ENCODE assay signal across 8 mouse cellular contexts in the genomic region with DNA sequence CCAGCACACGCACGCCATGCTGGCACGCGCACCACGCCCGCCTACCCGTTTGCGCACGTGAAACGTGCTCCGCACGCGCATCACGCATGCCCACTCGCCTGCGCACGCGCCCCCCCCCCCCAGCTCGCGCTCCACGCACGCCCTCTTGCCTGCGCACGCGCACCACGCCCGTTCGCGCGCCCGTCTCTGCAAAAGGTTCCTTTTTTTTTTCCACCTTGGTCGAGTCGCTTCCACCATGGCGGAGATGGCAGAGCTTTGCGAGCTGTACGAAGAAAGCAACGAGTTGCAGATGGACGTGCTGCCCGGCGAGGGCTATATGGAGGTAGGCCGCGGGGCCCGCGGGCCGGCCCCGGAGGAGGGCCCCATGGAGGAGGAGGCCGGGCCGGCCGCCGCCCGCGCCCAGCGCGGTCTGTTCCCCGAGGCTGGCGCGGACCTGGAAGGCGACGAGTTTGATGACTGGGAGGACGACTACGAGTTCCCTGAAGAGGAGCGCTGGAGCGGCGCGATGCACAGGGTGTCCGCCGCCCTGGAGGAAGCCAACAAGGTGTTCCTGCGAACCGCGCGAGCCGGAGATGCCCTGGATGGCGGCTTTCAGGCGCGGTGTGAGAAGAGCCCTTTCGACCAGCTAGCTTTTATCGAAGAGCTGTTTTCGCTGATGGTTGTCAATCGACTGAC. TPM values are rescaled to one million over a fixed set of nuclear protein-coding genes. Genes with fewer than 3 reads are reported as not detected.
DNase-seq lines count a peak whose midpoint lies in the region; ATAC-seq and TF ChIP-seq lines count a peak whose summit lies in the region.

Gene Eid1 (plus strand): TSS at position 139 of the 675 bp plus-strand sequence.

- peak; percentile 56 for DNase-seq in c-Kit-negative CD71-positive TER-119-positive erythroid progenitor cells, embryonic 14.5 days (ENCODE audit: low read depth, low spot score)
- peak; percentile 92 for DNase-seq in forebrain, embryonic 11.5 days (ENCODE audit: low spot score)
- DNase-seq in kidney, postnatal 25 days = peak; percentile 84 to 92
- peak; percentile 89 for DNase-seq in stomach, postnatal 0 days (ENCODE audit: low spot score)

- H3K27ac ChIP-seq in forebrain, embryonic 11.5 days (ENCODE audit: low read depth, low read length) = peak within 1 kb of the TSS; percentile 78
- H3K27ac ChIP-seq in heart, embryonic 15.5 days = peak within 1 kb of the TSS; percentile 88
- peak within 1 kb of the TSS; percentile 87 for H3K27ac ChIP-seq in liver, embryonic 15.5 days (replicated peaks)
- peak within 1 kb of the TSS; percentile 86 for H3K27ac ChIP-seq in neural tube, embryonic 12.5 days
- peak within 1 kb of the TSS; percentile 83 for H3K27ac ChIP-seq in stomach, postnatal 0 days (replicated peaks)

- TF ChIP-seq CTCF in stomach, postnatal 0 days (IDR thresholded peaks at IDR 0.05; ENCODE audit: low read depth) = no peak

- peak within 1 kb of the TSS; percentile 75 for H3K4me3 ChIP-seq in forebrain, embryonic 11.5 days (ENCODE audit: low read depth, low read length)
- peak within 1 kb of the TSS; percentile 95 for H3K4me3 ChIP-seq in heart, embryonic 15.5 days
- H3K4me3 ChIP-seq in liver, embryonic 15.5 days (replicated peaks) = peak within 1 kb of the TSS; percentile 75
- H3K4me3 ChIP-seq in neural tube, embryonic 12.5 days = peak within 1 kb of the TSS; percentile 75
- H3K4me3 ChIP-seq in stomach, postnatal 0 days (ENCODE audit: low read depth, low read length) = peak within 1 kb of the TSS; percentile 86

- under 1% methylated on average over 65 of the region's 79 CpGs for WGBS in forebrain, embryonic 11.5 days
- WGBS in heart, embryonic 15.5 days = under 1% methylated on average over 61 of the region's 79 CpGs
- under 1% methylated on average over 70 of the region's 79 CpGs for WGBS in liver, embryonic 15.5 days (ENCODE audit: insufficient replicate concordance)
- WGBS in neural tube, embryonic 12.5 days = under 1% methylated on average over 77 of the region's 79 CpGs
- WGBS in stomach, postnatal 0 days = under 1% methylated on average over 51 of the region's 79 CpGs

- H3K36me3 ChIP-seq in forebrain, embryonic 11.5 days (ENCODE audit: control insufficient read depth, insufficient read depth, low read length) = no peaks in the 10 kb centered on the region
- no peaks in the 10 kb centered on the region for H3K36me3 ChIP-seq in heart, embryonic 15.5 days
- no peaks in the 10 kb centered on the region for H3K36me3 ChIP-seq in liver, embryonic 15.5 days (replicated peaks)
- no peaks in the 10 kb centered on the region for H3K36me3 ChIP-seq in neural tube, embryonic 12.5 days
- no peaks in the 10 kb centered on the region for H3K36me3 ChIP-seq in stomach, postnatal 0 days (ENCODE audit: control insufficient read depth, insufficient read depth, low read length)

- peaks cover 4% of the 10 kb centered on the region; the same call in 1 of the 2 replicates for H3K4me1 ChIP-seq in forebrain, embryonic 11.5 days (replicated peaks; ENCODE audit: control insufficient read depth, insufficient read depth, low read length)
- H3K4me1 ChIP-seq in heart, embryonic 15.5 days (replicated peaks) = peaks cover 11% of the 10 kb centered on the region
- H3K4me1 ChIP-seq in liver, embryonic 15.5 days (replicated peaks) = peaks cover 34% of the 10 kb centered on the region
- H3K4me1 ChIP-seq in neural tube, embryonic 12.5 days = peaks cover 9% of the 10 kb centered on the region
- H3K4me1 ChIP-seq in stomach, postnatal 0 days (replicated peaks; ENCODE audit: control insufficient read depth, insufficient read depth) = no peaks in the 10 kb centered on the region

- peak; percentile 83 for ATAC-seq in CD4-positive, CD25-positive, alpha-beta regulatory T cell, adult 4 months
- peak; percentile 90 for ATAC-seq in forebrain, embryonic 11.5 days (replicated peaks; ENCODE audit: low FRiP score)
- peak; percentile 90 for ATAC-seq in heart, embryonic 15.5 days (replicated peaks; ENCODE audit: insufficient number of reproducible peaks, insufficient read depth, low FRiP score, low read depth)
- ATAC-seq in liver, embryonic 15.5 days (ENCODE audit: insufficient read depth) = peak; percentile 93
- ATAC-seq in neural tube, embryonic 12.5 days (ENCODE audit: low FRiP score, low read depth) = peak; percentile 93
- ATAC-seq in stomach, postnatal 0 days (ENCODE audit: low FRiP score, low TSS enrichment) = peak; percentile 94

- peak within 1 kb of the TSS; percentile 71 for H3K4me2 ChIP-seq in forebrain, embryonic 11.5 days (ENCODE audit: low read depth, low read length, severe bottlenecking)
- peak within 1 kb of the TSS; percentile 78 for H3K4me2 ChIP-seq in heart, embryonic 15.5 days
- peak within 1 kb of the TSS; percentile 89 for H3K4me2 ChIP-seq in liver, embryonic 15.5 days
- peak within 1 kb of the TSS; percentile 67 for H3K4me2 ChIP-seq in neural tube, embryonic 12.5 days (replicated peaks)
- peak within 1 kb of the TSS; percentile 65 for H3K4me2 ChIP-seq in stomach, postnatal 0 days (replicated peaks; ENCODE audit: low read depth)

- H3K9me3 ChIP-seq in forebrain, embryonic 11.5 days (ENCODE audit: control insufficient read depth, low read length) = no peaks in the 10 kb centered on the region
- no peaks in the 10 kb centered on the region for H3K9me3 ChIP-seq in heart, embryonic 15.5 days (replicated peaks)
- no peaks in the 10 kb centered on the region for H3K9me3 ChIP-seq in liver, embryonic 15.5 days (replicated peaks)
- no peaks in the 10 kb centered on the region for H3K9me3 ChIP-seq in neural tube, embryonic 12.5 days
- H3K9me3 ChIP-seq in stomach, postnatal 0 days (ENCODE audit: control insufficient read depth, low read length) = no peaks in the 10 kb centered on the region

- no peaks in the 10 kb centered on the region for H3K27me3 ChIP-seq in forebrain, embryonic 11.5 days (ENCODE audit: control insufficient read depth, insufficient read depth, low read length)
- no peaks in the 10 kb centered on the region for H3K27me3 ChIP-seq in heart, embryonic 15.5 days
- no peaks in the 10 kb centered on the region for H3K27me3 ChIP-seq in liver, embryonic 15.5 days
- no peaks in the 10 kb centered on the region for H3K27me3 ChIP-seq in neural tube, embryonic 12.5 days (replicated peaks)
- H3K27me3 ChIP-seq in stomach, postnatal 0 days (ENCODE audit: control insufficient read depth, insufficient read depth, low read length) = no peaks in the 10 kb centered on the region

- peak within 1 kb of the TSS; percentile 96 for H3K9ac ChIP-seq in forebrain, embryonic 11.5 days (ENCODE audit: low read length)
- H3K9ac ChIP-seq in heart, embryonic 15.5 days = peak within 1 kb of the TSS; percentile 81
- peak within 1 kb of the TSS; percentile 69 for H3K9ac ChIP-seq in liver, embryonic 15.5 days
- H3K9ac ChIP-seq in neural tube, embryonic 12.5 days = peak within 1 kb of the TSS; percentile 90
- peak within 1 kb of the TSS; percentile 85 for H3K9ac ChIP-seq in stomach, postnatal 0 days (ENCODE audit: low read length)

- TF ChIP-seq EP300 in stomach, postnatal 0 days (optimal IDR thresholded peaks at IDR 0.05) = no peak

RNA-seq across cellular contexts. Expression of gene Eid1, which starts in this region (rescaled TPM):
- polyA plus RNA-seq in CD4-positive, CD25-positive, alpha-beta regulatory T cell, adult 4 months (2017; shearing (Covaris generic)) = 1 to 10 TPM; 4.5 to 7.5 TPM
- 252 TPM in 2 replicates for polyA plus RNA-seq in forebrain, embryonic 11.5 days (2014; fragmentation: Nextera tagmentation; extraction: Ambion mirVana)
- polyA plus RNA-seq in heart, embryonic 15.5 days (2015; fragmentation: Nextera tagmentation; extraction: Ambion mirVana) = 119 and 128 TPM in 2 replicates
- polyA plus RNA-seq in liver, embryonic 15.5 days (2015; fragmentation: Nextera tagmentation; extraction: Ambion mirVana) = 34.4 and 37.1 TPM in 2 replicates
- polyA plus RNA-seq in neural tube, embryonic 12.5 days (2016; fragmentation: Nextera tagmentation; extraction: Ambion mirVana) = 351 and 393 TPM in 2 replicates
- polyA plus RNA-seq in stomach, postnatal 0 days (2015; fragmentation: Nextera tagmentation; extraction: Ambion mirVana) = 97.9 and 98.3 TPM in 2 replicates

Comparison
In these comparisons a context has a peak if more than half of its experiments do, and no peak if none do; other contexts are left out.
1. Peak in every context shown above with its lines: DNase-seq, ATAC-seq, H3K4me3 ChIP-seq and H3K27ac ChIP-seq.